Mouse (Mus musculus): ENCODE data around the gene Gtf3a.

DNA sequence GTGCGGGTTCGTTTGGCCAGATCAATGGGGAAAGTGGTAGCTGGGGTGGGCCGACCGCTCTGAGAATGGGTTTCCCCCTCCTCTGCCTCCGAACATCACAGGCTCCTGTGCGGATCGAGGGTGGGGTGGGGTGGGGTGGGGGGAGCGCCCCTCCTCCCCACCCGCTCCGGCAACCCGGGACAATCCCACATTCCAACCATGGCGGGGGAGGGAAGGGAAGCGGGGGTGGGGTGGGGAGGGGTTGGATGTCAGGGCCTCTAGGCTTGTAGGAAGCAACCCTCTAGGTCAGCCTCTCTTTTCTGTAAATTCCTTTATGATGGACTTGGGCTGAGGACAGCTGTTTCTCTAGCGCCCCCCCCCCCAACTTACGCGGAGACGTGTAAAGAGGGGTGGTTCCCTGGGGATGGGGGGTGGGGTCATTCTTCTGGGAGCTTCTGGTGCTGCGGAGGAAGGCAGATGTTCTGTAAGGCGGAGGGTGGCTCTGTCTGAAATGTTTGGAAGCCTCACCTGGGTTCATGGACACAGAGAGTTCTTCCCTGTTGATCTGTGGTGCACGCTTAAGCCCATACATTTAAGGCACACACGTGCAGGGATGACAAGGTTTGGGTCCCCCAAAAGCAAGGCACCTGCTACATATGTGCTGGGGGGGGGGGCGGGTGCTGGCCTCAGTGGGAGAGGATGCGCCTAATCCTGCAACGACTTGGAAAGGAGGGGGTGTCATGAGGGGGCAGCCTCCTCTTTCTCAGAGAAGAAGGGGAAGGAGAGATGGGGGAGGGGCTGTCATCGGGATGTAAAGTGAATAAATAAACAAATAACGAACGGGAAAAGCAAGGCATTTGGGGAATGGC, 27.9 kb upstream of the Gtf3a start:
- TF ChIP-seq CTCF (conservative IDR thresholded peaks at IDR 0.05; ENCODE audit: low read length) (no peak), NANOG (IDR thresholded peaks at IDR 0.05; ENCODE audit: borderline replicate concordance, low read length) (no peak)

Data from E14TG2a.4 (cell line).